Mouse (Mus musculus): Measurements from ENCODE around the gene Dlx4. TPM values are rescaled to one million over a fixed set of nuclear protein-coding genes. Genes with fewer than 3 reads are reported as not detected.

Dlx4 gene
- polyA plus RNA-seq, 1 experiment: 2.1 TPM

DNA sequence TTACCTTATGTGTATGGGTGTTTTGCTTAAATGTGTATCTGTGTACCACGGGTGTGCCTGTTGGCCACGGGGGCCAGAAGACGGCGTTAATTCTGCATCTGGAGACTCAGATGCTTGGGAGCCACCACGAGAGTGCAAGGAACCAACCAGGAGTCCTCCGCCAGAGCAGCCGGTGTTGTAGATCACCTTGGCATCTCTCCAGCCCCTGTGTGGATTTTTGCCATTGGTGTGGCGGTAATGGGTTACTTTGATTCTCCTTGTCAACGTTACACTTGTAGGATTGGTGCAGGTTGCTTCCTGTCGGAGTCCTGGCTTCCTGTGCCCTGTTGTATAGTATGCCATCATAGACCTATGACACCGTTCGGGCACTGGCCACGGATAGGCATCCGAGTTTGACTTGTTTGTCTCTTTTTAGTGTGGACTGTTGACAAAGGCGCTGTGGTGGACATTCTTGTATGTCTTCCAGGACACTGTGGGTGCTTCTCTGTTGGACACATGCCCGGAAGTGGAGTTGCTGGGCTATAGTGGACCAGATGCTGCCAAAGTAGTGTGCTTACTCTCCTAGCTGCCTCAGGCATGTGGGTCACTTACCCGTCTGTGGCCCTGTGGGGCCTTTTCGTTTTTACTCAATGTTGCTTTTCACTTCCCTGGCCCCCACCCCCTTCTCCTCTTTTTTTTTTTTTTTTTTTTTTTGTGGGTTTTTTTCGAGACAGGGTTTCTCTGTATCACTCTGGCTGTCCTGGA lies 43.7 kb downstream of the Dlx4 start:
- H3K27ac ChIP-seq (ENCODE audit: control insufficient read depth, insufficient read depth, low read depth, low read length): no peak overlapping the region
- no peaks in the 10 kb centered on the region for H3K36me3 ChIP-seq (ENCODE audit: control insufficient read depth, insufficient read depth, low read length)
- no peak overlapping the region for H3K4me3 ChIP-seq (ENCODE audit: control insufficient read depth, low read depth, low read length)
- TF ChIP-seq POLR2A (IDR thresholded peaks at IDR 0.05; ENCODE audit: control insufficient read depth, low read depth, low read length) (no peak), CTCF (IDR thresholded peaks at IDR 0.05; ENCODE audit: control insufficient read depth, insufficient read depth, insufficient replicate concordance, low read depth, low read length) (no peak)
- H3K27me3 ChIP-seq (ENCODE audit: control insufficient read depth, insufficient read depth, low read length): no peaks in the 10 kb centered on the region
- H3K4me1 ChIP-seq (ENCODE audit: control insufficient read depth, insufficient read depth, low read length): peaks cover 7% of the 10 kb centered on the region

DNA sequence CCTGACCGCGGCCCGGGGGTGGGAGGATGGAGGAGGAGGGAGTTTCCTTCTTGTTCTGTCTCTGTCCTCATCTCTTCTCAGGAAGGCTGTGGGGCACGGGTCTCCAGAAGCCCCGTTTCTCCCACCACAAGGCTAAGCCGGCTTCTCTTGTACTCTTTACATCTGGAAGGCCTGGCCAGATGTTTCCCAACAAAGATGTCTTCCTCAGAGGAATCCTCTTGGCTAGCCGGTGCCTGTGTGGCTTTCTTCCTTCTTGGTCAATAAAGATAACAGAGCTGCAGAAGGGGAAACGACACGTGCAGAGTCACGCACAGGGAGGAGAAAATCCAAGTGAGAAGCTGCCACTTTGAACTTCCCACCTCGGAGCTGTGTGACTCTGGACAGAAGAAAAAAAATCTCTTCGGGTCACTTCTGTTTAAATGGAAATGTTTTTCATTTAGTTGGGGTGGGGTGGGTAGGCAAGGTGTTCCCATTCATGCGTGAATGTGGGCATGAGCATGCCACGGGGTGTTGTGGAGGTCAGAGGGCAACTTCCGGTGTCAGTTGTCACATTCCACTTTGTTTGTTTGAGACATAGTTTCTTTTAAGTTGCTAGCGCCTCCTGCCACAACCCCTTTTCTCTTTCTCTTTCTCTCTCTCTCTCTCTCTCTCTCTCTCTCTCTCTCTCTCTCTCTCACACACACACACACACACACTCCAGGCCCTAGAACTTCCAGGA lies 44.8 kb downstream of the Dlx4 start:
- Histone ChIP-seq H3K27ac (ENCODE audit: control insufficient read depth, insufficient read depth, low read depth, low read length) (no peak overlapping the region), H3K36me3 (ENCODE audit: control insufficient read depth, insufficient read depth, low read length) (no peaks in the 10 kb centered on the region), H3K27me3 (ENCODE audit: control insufficient read depth, insufficient read depth, low read length) (no peaks in the 10 kb centered on the region), H3K4me3 (ENCODE audit: control insufficient read depth, low read depth, low read length) (no peak overlapping the region), H3K4me1 (ENCODE audit: control insufficient read depth, insufficient read depth, low read length) (peaks cover 7% of the 10 kb centered on the region)
- TF ChIP-seq POLR2A (IDR thresholded peaks at IDR 0.05; ENCODE audit: control insufficient read depth, low read depth, low read length): no peak
- TF ChIP-seq CTCF (IDR thresholded peaks at IDR 0.05; ENCODE audit: control insufficient read depth, insufficient read depth, insufficient replicate concordance, low read depth, low read length): no peak

DNA sequence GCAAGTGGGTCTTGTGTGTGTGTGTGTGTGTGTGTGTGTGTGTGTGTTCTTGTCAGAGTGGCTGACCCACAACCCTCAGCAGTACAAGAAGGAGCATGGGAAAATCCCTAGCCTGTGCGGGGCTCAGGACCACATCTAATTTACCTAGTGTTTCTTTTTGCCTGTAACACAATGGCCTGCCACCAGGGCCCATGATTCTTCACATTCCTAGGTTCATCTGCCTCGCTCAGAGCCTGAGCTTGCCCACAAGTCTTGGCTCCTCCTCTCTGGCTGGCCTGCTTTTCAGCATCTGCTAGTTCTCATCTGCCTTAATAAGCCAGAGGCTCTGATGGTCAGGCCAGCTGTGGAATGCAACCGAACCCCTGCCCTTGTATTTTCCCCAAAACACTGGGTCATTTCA lies 45.7 kb downstream of the Dlx4 start:
- H3K27ac ChIP-seq (ENCODE audit: control insufficient read depth, insufficient read depth, low read depth, low read length): no peak overlapping the region
- H3K4me3 ChIP-seq (ENCODE audit: control insufficient read depth, low read depth, low read length): no peak overlapping the region
- H3K36me3 ChIP-seq (ENCODE audit: control insufficient read depth, insufficient read depth, low read length): no peaks in the 10 kb centered on the region
- H3K4me1 ChIP-seq (ENCODE audit: control insufficient read depth, insufficient read depth, low read length): peaks cover 2% of the 10 kb centered on the region; the same call in 1 of the 2 replicates
- TF ChIP-seq CTCF (IDR thresholded peaks at IDR 0.05; ENCODE audit: control insufficient read depth, insufficient read depth, insufficient replicate concordance, low read depth, low read length) (no peak), POLR2A (IDR thresholded peaks at IDR 0.05; ENCODE audit: control insufficient read depth, low read depth, low read length) (no peak)
- no peaks in the 10 kb centered on the region for H3K27me3 ChIP-seq (ENCODE audit: control insufficient read depth, insufficient read depth, low read length)

GRCm38 (mm10) chr11:95098346-95099095 lies 47.5 kb downstream of the Dlx4 start:
- TF ChIP-seq CTCF (IDR thresholded peaks at IDR 0.05; ENCODE audit: control insufficient read depth, insufficient read depth, insufficient replicate concordance, low read depth, low read length): no peak
- TF ChIP-seq POLR2A (IDR thresholded peaks at IDR 0.05; ENCODE audit: control insufficient read depth, low read depth, low read length): no peak
- no peak overlapping the region for H3K27ac ChIP-seq (ENCODE audit: control insufficient read depth, insufficient read depth, low read depth, low read length)
- H3K4me3 ChIP-seq (ENCODE audit: control insufficient read depth, low read depth, low read length): no peak overlapping the region
- H3K4me1 ChIP-seq (ENCODE audit: control insufficient read depth, insufficient read depth, low read length): peaks cover 2% of the 10 kb centered on the region; the same call in 1 of the 2 replicates
- H3K36me3 ChIP-seq (ENCODE audit: control insufficient read depth, insufficient read depth, low read length): no peaks in the 10 kb centered on the region
- H3K27me3 ChIP-seq (ENCODE audit: control insufficient read depth, insufficient read depth, low read length): no peaks in the 10 kb centered on the region

DNA sequence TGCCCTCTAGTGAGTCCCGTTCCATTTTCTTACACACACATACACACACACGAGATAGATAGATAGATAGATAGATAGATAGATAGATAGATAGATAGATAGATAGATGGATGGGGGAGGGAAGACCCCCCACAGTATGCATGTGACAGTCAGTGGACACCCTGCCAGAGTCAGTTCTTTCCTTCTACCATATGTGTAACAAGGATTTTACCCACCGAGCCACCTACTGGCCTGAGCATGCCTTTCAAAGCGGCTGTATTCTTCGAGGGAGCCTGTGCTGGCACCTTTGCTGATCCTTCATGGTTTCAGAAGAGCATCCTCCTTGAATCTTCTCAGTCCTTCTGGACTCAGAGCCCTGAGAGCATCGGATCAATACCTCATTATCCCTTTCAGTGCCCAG lies 48.2 kb downstream of the Dlx4 start:
- Histone ChIP-seq H3K4me3 (ENCODE audit: control insufficient read depth, low read depth, low read length) (no peak overlapping the region), H3K36me3 (ENCODE audit: control insufficient read depth, insufficient read depth, low read length) (no peaks in the 10 kb centered on the region), H3K27me3 (ENCODE audit: control insufficient read depth, insufficient read depth, low read length) (no peaks in the 10 kb centered on the region), H3K4me1 (ENCODE audit: control insufficient read depth, insufficient read depth, low read length) (peaks cover 2% of the 10 kb centered on the region; the same call in 1 of the 2 replicates), H3K27ac (ENCODE audit: control insufficient read depth, insufficient read depth, low read depth, low read length) (no peak overlapping the region)
- TF ChIP-seq POLR2A (IDR thresholded peaks at IDR 0.05; ENCODE audit: control insufficient read depth, low read depth, low read length) (no peak), CTCF (IDR thresholded peaks at IDR 0.05; ENCODE audit: control insufficient read depth, insufficient read depth, insufficient replicate concordance, low read depth, low read length) (no peak)

GRCm38 (mm10) chr11:95096608-95097373 lies 49.3 kb downstream of the Dlx4 start:
- Histone ChIP-seq H3K27ac (ENCODE audit: control insufficient read depth, insufficient read depth, low read depth, low read length) (no peak overlapping the region), H3K4me1 (ENCODE audit: control insufficient read depth, insufficient read depth, low read length) (peaks cover 2% of the 10 kb centered on the region; the same call in 1 of the 2 replicates), H3K27me3 (ENCODE audit: control insufficient read depth, insufficient read depth, low read length) (no peaks in the 10 kb centered on the region), H3K36me3 (ENCODE audit: control insufficient read depth, insufficient read depth, low read length) (no peaks in the 10 kb centered on the region), H3K4me3 (ENCODE audit: control insufficient read depth, low read depth, low read length) (no peak overlapping the region)
- no peak for TF ChIP-seq POLR2A (IDR thresholded peaks at IDR 0.05; ENCODE audit: control insufficient read depth, low read depth, low read length)
- no peak for TF ChIP-seq CTCF (IDR thresholded peaks at IDR 0.05; ENCODE audit: control insufficient read depth, insufficient read depth, insufficient replicate concordance, low read depth, low read length)

Measured in testis, adult 2 months (tissue).